15 mouse cellular contexts compared by ENCODE assay signal in the genomic region with DNA sequence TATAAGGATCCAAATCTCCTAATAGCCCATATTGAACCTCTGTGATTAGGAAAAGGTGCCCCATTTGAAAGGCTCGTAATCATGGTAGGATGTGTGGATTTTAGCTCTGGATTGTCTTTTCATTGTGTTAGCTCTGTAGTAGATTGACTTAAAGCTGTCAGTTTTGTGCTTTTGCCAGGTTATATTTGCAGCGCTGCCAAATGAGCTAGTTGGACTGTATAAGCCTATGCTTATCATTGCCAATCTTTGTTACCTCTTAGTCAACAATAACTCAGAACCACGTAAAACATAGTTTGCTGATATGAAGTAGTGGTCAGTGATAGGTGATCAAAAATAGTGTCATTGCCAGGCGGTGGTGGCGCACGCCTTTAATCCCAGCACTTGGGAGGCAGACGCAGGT. TPM values are rescaled to one million over a fixed set of nuclear protein-coding genes. Genes with fewer than 3 reads are reported as not detected.
DNase-seq lines count a peak whose midpoint lies in the region; ATAC-seq and TF ChIP-seq lines count a peak whose summit lies in the region.
"Had no signal": no experiment of that assay in that cellular context is flagged by ENCODE, and none has a peak within 500 bp of the region (broad histone marks: within the 10 kb centered on the region; RNA-seq: fewer than 3 reads in every experiment).

No protein-coding gene starts in this region.

- H3K9ac ChIP-seq in liver, adult 2 months (ENCODE audit: low read depth, low read length), result no peak overlapping the region
- no peak overlapping the region for H3K9ac ChIP-seq in liver, embryonic 12.5 days
- no peak overlapping the region for H3K9ac ChIP-seq in midbrain, embryonic 11.5 days (ENCODE audit: low read length)
- H3K9ac ChIP-seq: heart, embryonic 15.5 days had no signal

- no peak overlapping the region for H3K27ac ChIP-seq in liver, adult 2 months (replicated peaks; ENCODE audit: insufficient read depth, low read depth, low read length)
- H3K27ac ChIP-seq in liver, embryonic 12.5 days, result no peak overlapping the region
- H3K27ac ChIP-seq in cerebellum, adult 2 months (ENCODE audit: insufficient read depth, low read length), result no peak overlapping the region
- no peak overlapping the region for H3K27ac ChIP-seq in midbrain, embryonic 11.5 days (ENCODE audit: low read depth, low read length)
- H3K27ac ChIP-seq: forebrain, embryonic 10.5 days; heart, embryonic 15.5 days; stomach, postnatal 0 days had no signal

- no peak for TF ChIP-seq POLR2A in liver, adult 2 months (IDR thresholded peaks at IDR 0.05; ENCODE audit: extremely low read depth, insufficient read depth, low read length)
- TF ChIP-seq POLR2A in cerebellum, adult 2 months (IDR thresholded peaks at IDR 0.05; ENCODE audit: borderline replicate concordance, insufficient read depth, low read length), result no peak

- H3K9me3 ChIP-seq in liver, embryonic 12.5 days (replicated peaks), result no peaks in the 10 kb centered on the region
- no peaks in the 10 kb centered on the region for H3K9me3 ChIP-seq in midbrain, embryonic 11.5 days (ENCODE audit: control insufficient read depth, low read length)
- H3K9me3 ChIP-seq: forebrain, embryonic 10.5 days; heart, embryonic 15.5 days had no signal

- ATAC-seq in liver, embryonic 12.5 days, result no peak
- no peak for ATAC-seq in midbrain, embryonic 11.5 days (ENCODE audit: low FRiP score)
- ATAC-seq: hindbrain, embryonic 16.5 days; intestine, embryonic 16.5 days; lung, postnatal 0 days; midbrain, embryonic 16.5 days had no signal

- H3K27me3 ChIP-seq in liver, adult 2 months (ENCODE audit: control insufficient read depth, insufficient read depth, low read length), result no peaks in the 10 kb centered on the region
- no peaks in the 10 kb centered on the region for H3K27me3 ChIP-seq in liver, embryonic 12.5 days (replicated peaks)
- no peaks in the 10 kb centered on the region for H3K27me3 ChIP-seq in cerebellum, adult 2 months (ENCODE audit: control insufficient read depth, insufficient read depth, low read length)
- H3K27me3 ChIP-seq in midbrain, embryonic 11.5 days (ENCODE audit: control insufficient read depth, insufficient read depth, low read length), result no peaks in the 10 kb centered on the region
- H3K27me3 ChIP-seq: heart, embryonic 15.5 days had no signal

- H3K36me3 ChIP-seq in liver, adult 2 months (ENCODE audit: control insufficient read depth, insufficient read depth, low read length), result peaks cover 37% of the 10 kb centered on the region
- peaks cover 71% of the 10 kb centered on the region for H3K36me3 ChIP-seq in liver, embryonic 12.5 days
- peaks cover 5% of the 10 kb centered on the region for H3K36me3 ChIP-seq in midbrain, embryonic 11.5 days (ENCODE audit: control insufficient read depth, insufficient read depth, low read length)

- H3K4me2 ChIP-seq in liver, embryonic 12.5 days, result no peak overlapping the region
- no peak overlapping the region for H3K4me2 ChIP-seq in midbrain, embryonic 11.5 days
- H3K4me2 ChIP-seq: heart, embryonic 15.5 days had no signal

- WGBS in liver, adult 2 months, result 49% methylated on average over 7 of the region's 7 CpGs
- 79% methylated on average over 7 of the region's 7 CpGs for WGBS in liver, embryonic 12.5 days (ENCODE audit: insufficient replicate concordance)
- WGBS in cerebellum, adult 2 months, result 55% methylated on average over 7 of the region's 7 CpGs
- WGBS in midbrain, embryonic 11.5 days, result 96% methylated on average over 7 of the region's 7 CpGs

- no peak overlapping the region for H3K4me3 ChIP-seq in liver, adult 2 months (ENCODE audit: insufficient read depth, low read depth, low read length)
- H3K4me3 ChIP-seq in liver, embryonic 12.5 days, result no peak overlapping the region
- H3K4me3 ChIP-seq in cerebellum, adult 2 months (replicated peaks; ENCODE audit: insufficient read depth, low read depth, low read length), result no peak overlapping the region
- H3K4me3 ChIP-seq in midbrain, embryonic 11.5 days (ENCODE audit: low read depth, low read length), result no peak overlapping the region
- H3K4me3 ChIP-seq: forebrain, embryonic 10.5 days; heart, embryonic 15.5 days had no signal

- peaks cover 4% of the 10 kb centered on the region for H3K79me2 ChIP-seq in liver, adult 2 months (ENCODE audit: control insufficient read depth, insufficient read depth, low read length)

- TF ChIP-seq CTCF in liver, adult 2 months (IDR thresholded peaks at IDR 0.05; ENCODE audit: low read depth, low read length), result no peak
- no peak for TF ChIP-seq CTCF in cerebellum, adult 2 months (IDR thresholded peaks at IDR 0.05; ENCODE audit: borderline replicate concordance, insufficient read depth, low read depth, low read length)

- no peaks in the 10 kb centered on the region; the same call in 1 of the 2 replicates for H3K4me1 ChIP-seq in liver, adult 2 months (ENCODE audit: control insufficient read depth, insufficient read depth, low read length)
- H3K4me1 ChIP-seq in liver, embryonic 12.5 days, result no peaks in the 10 kb centered on the region
- H3K4me1 ChIP-seq in cerebellum, adult 2 months (ENCODE audit: control insufficient read depth, insufficient read depth, low read length), result peaks cover 7% of the 10 kb centered on the region; the same call in 1 of the 2 replicates
- no peaks in the 10 kb centered on the region for H3K4me1 ChIP-seq in midbrain, embryonic 11.5 days (ENCODE audit: control insufficient read depth, insufficient read depth, low read length)
- H3K4me1 ChIP-seq: forebrain, embryonic 10.5 days; heart, embryonic 15.5 days had no signal

- peak; percentile 76 for DNase-seq in liver, adult 2 months (ENCODE audit: extremely low read depth, low read depth, low spot score)
- peak; percentile 55 to 70 for DNase-seq in cerebellum, adult 2 months
- peak; percentile 53 to 56 for DNase-seq in cerebellum, postnatal 36 days
- no peak for DNase-seq in midbrain, embryonic 11.5 days (ENCODE audit: low spot score, missing footprints)
- DNase-seq in right cerebral cortex, postnatal 36 days (ENCODE audit: low spot score in 2 of 2), result no peak
- DNase-seq in embryo, embryonic 11 days, result no peak
- DNase-seq: gastrocnemius, postnatal 14 days had no signal

RNA-seq across cellular contexts. Expression of a gene that starts 14.5 kb away (rescaled TPM):
- total RNA-seq in liver, adult 2 months (2014; rRNA removed), result 25.7 and 27.8 TPM in 2 replicates
- polyA plus RNA-seq in liver, adult 2 months (2012; rRNA removed), result 5.6 and 6.1 TPM in 2 replicates
- polyA plus RNA-seq in liver, embryonic 12.5 days (2016; fragmentation: Nextera tagmentation; extraction: Ambion mirVana), result 55.4 and 58.8 TPM in 2 replicates
- 48.0 and 48.8 TPM in 2 replicates for polyA plus RNA-seq in cerebellum, adult 2 months (2012; rRNA removed)
- polyA plus RNA-seq in midbrain, embryonic 11.5 days (2014; fragmentation: Nextera tagmentation; extraction: Ambion mirVana), result 148 and 177 TPM in 2 replicates

RNA-seq across cellular contexts. Expression of a gene that starts 57.5 kb away (rescaled TPM):
- total RNA-seq in liver, adult 2 months (2014; rRNA removed), result 262 and 301 TPM in 2 replicates
- 52.3 and 59.2 TPM in 2 replicates for polyA plus RNA-seq in liver, adult 2 months (2012; rRNA removed)
- 563 and 590 TPM in 2 replicates for polyA plus RNA-seq in liver, embryonic 12.5 days (2016; fragmentation: Nextera tagmentation; extraction: Ambion mirVana)
- 116 and 118 TPM in 2 replicates for polyA plus RNA-seq in cerebellum, adult 2 months (2012; rRNA removed)
- polyA plus RNA-seq in midbrain, embryonic 11.5 days (2014; fragmentation: Nextera tagmentation; extraction: Ambion mirVana), result 409 and 425 TPM in 2 replicates

RNA-seq across cellular contexts. Expression of a gene that starts 57.6 kb away (rescaled TPM):
- total RNA-seq in liver, adult 2 months (2014; rRNA removed), result 194 and 259 TPM in 2 replicates
- 29.5 and 41.5 TPM in 2 replicates for polyA plus RNA-seq in liver, adult 2 months (2012; rRNA removed)
- polyA plus RNA-seq in liver, embryonic 12.5 days (2016; fragmentation: Nextera tagmentation; extraction: Ambion mirVana), result 637 and 645 TPM in 2 replicates
- polyA plus RNA-seq in cerebellum, adult 2 months (2012; rRNA removed), result 156 and 173 TPM in 2 replicates
- polyA plus RNA-seq in midbrain, embryonic 11.5 days (2014; fragmentation: Nextera tagmentation; extraction: Ambion mirVana), result 517 and 525 TPM in 2 replicates

Comparison
In these comparisons a context has a peak if more than half of its experiments do, and no peak if none do; other contexts are left out.
1. DNase-seq: peak in liver, adult 2 months (single experiment), cerebellum, adult 2 months (2 of 2) and cerebellum, postnatal 36 days (2 of 2); none in midbrain, embryonic 11.5 days (single experiment), right cerebral cortex, postnatal 36 days (0 of 2) and embryo, embryonic 11 days (single experiment).